Mouse (Mus musculus) kidney, adult 2 months (tissue): ENCODE data around the gene Cebpe.

ENCODE experiments used
- CTCF ChIP-seq: fragments of 200-500 bp; conservative IDR thresholded peaks from 2 replicates; pipeline ENCODE4 v1.5.1; 2011; ENCODE audit warnings: low read depth, mild to moderate bottlenecking, control low read depth, low read length, moderate library complexity, mixed read lengths; ENCODE audit not compliant: insufficient read depth, insufficient read length
- POLR2A ChIP-seq: fragments of 200-500 bp; IDR thresholded peaks from one replicate; pipeline ENCODE4 v1.6.1; 2011; ENCODE audit warnings: low read depth, low read length, control low read depth

GRCm38 (mm10) chr14:54685471-54685870 is 26.5 kb downstream of the Cebpe start:
- TF ChIP-seq CTCF, result no peak
- TF ChIP-seq POLR2A, result no peak
